Mouse (Mus musculus) lung, postnatal 14 days (tissue): ENCODE measurements around the gene Ppard.

Experiments
- DNase-seq: peaks from one replicate; pipeline ENCODE4 v3.0.0; 2021

Gene Ppard

GRCm38 (mm10) chr17:28224615-28225014, 7.9 kb upstream of the Ppard start:
- no peak for DNase-seq

DNA sequence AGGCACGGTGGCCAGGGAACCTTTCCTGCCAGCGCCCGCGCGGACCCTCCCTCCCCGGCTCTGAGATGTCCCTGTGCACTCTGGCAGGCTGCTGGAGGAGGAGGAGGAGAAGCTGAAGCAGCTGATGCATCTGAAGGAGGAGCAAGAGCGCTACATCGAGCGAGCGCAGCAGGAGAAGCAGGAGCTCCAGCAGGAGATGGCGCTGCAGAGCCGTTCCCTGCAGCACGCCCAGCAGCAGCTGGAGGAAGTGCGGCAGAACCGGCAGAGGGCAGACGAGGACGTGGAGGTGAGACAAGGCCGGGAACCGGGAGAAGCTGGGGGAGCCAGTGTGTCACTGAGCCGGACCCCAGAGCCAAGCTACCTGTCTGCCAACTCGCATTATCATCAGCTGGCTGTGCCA, 6.5 kb upstream of the Ppard start:
- peak; percentile 95 for DNase-seq

GRCm38 (mm10) chr17:28230486-28230885, 2.0 kb upstream of the Ppard start:
- DNase-seq = no peak

DNA sequence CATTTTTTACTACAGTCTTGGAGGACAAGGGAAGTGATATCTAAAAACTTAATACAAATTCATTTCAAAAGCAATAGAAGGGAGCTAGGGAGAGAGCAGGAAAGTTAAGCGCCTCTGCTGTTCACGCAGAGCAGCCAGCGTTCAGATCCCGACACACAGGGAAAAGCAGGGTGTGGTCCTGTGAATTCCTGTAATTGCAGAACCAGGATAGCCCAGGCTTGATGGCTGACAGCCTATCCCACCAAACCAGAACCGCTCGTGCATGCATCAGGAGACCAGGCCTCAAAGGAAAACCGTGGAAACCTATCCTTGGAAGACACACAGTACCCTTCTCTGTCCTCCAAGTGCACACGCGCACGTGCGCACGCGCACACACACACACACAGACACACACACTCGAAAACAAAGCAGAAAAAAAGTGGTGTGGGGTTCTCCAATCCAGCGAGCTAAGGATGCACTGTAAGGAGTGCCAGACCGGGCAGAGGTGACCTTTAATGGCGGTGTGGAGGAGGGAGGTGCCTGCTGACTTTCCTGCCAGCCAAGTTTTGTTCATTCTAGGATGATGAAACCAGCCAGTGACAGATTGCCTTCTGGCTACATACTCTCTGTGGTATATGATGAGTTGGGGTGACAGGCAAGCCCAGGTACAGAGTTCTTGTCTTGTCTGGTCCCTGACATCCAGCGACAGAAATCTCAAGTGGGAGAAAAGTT, 1.3 kb upstream of the Ppard start:
- DNase-seq = no peak

GRCm38 (mm10) chr17:28233091-28233731, 711 bp downstream of the Ppard start:
- peak; percentile 57 for DNase-seq

- no peak for DNase-seq
Measured at GRCm38 (mm10) chr17:28234641-28235040, 2.1 kb downstream of the Ppard start.

GRCm38 (mm10) chr17:28235982-28236635, 3.6 kb downstream of the Ppard start:
- no peak for DNase-seq

DNA sequence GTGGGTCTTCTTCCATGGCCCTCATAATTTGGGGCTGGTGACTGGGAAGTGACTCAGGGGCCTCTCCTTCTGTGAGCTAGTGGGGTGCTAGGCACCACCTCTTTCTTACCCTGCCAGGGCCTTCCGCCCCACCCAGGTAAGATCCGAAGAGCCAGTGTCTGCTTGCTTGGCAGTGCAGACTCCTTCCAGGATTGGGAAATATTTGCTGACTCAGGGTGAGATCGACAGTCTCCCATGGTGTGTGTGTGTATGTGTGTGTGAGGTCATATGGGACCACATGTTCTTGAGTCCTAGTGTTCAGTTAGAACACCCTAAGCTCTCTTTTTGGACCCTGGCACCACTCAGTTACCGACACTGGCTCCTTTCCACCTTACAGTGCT, 4.1 kb downstream of the Ppard start:
- no peak for DNase-seq

DNA sequence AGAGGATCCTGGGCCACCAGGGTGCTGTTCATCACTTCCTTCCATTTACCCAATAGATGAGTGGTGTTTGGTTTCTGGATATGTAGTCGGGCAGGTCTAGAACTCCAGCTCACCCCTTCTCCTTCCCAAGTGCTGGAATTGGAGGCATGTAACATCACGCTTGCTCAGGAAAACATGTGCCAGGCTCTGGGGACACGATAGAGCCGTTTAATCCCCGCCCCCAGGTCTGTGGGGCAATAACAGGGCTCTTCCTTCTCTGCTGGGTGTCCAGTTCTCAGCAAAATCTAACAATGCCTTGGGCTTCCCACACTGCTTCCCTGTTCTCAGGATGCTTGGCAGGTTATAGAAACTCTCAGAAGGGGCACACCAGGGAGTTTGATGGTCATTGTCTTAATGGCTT, 4.9 kb downstream of the Ppard start:
- no peak for DNase-seq

GRCm38 (mm10) chr17:28237874-28238273, 5.4 kb downstream of the Ppard start:
- DNase-seq = no peak

DNA sequence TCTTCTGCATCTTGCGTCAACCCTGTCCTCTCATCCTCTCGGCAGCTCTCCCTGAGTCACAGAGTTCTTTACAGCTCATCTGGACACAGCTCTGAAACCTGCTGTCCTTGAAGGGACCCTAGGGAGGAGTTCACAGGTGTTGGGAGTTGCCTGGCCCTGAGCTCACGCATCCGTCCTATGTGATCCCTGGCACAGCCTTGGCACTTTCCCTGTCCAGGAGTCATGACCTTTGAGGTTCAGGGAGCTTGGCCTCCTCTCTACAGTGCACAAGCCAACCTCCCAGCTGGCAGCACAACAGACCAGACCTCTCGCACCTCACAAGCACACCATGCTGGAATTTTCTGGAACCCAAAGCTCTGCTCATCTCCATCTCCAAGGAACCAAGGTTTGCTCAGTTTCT, 8.3 kb downstream of the Ppard start:
- DNase-seq = no peak

DNA sequence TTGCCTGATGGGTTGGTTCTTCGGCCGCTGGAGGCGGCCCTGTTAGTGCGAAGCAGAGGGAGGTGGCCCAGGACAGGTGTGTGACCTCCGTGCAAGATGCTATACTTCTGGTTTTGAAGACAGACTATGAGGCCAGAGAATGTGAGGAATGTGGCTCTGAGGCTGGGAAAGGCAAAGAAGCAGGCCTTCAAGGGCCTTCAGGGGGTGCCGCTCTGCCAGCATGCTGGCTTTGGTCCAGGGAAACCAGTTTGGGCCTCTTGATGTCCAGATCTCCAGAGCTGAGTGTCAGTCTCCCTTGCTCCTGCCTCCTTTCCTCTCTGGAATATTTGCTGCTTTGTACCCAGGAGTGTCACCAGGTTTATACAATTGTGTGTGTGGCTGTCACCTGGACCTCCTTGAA, 9.8 kb downstream of the Ppard start:
- peak; percentile 57 for DNase-seq

- DNase-seq = no peak
Measured at GRCm38 (mm10) chr17:28244214-28244613, 11.7 kb downstream of the Ppard start.

- DNase-seq = no peak
Measured at GRCm38 (mm10) chr17:28244714-28245113, 12.2 kb downstream of the Ppard start.

DNA sequence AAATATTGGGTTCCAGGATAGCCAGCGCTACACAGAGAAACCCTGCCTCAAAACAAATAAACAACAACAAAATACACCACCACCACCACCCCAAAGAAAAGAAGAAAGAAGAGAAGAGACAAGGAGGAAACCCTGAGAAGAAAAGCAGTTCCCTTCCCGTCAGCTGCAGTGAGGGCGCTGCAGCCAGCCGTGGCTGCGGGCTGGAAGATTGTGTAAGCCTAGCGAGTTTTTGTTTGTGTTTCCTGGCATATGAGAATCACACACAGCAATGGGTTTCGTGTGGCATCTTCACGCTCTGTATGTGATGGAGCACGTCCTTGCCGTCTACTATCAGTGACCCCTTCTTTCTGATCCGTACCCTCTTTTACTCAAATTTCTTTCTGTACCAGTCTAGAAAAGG, 14.1 kb downstream of the Ppard start:
- no peak for DNase-seq

DNA sequence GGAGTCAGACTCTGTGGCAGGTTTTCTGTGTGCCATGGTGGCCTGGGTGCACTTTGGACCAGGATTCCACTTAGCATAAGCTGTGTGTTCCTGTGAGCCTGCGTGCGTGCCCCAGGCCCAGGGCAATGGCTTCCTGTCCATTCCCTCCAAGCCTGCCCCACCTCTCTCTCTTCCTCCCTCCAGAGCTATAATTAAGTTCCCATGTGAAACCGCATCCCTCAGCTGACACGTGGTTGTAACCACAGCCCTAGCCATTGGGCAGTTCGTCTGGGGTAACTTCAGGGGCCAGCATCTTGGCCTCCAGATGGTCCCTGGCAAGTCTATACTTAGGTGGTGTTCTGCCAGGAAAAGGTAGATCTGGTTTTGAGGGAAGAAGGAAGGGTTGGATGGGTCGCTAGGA, 15.1 kb downstream of the Ppard start:
- DNase-seq = no peak

GRCm38 (mm10) chr17:28249062-28249461, 16.6 kb downstream of the Ppard start:
- DNase-seq = no peak

DNA sequence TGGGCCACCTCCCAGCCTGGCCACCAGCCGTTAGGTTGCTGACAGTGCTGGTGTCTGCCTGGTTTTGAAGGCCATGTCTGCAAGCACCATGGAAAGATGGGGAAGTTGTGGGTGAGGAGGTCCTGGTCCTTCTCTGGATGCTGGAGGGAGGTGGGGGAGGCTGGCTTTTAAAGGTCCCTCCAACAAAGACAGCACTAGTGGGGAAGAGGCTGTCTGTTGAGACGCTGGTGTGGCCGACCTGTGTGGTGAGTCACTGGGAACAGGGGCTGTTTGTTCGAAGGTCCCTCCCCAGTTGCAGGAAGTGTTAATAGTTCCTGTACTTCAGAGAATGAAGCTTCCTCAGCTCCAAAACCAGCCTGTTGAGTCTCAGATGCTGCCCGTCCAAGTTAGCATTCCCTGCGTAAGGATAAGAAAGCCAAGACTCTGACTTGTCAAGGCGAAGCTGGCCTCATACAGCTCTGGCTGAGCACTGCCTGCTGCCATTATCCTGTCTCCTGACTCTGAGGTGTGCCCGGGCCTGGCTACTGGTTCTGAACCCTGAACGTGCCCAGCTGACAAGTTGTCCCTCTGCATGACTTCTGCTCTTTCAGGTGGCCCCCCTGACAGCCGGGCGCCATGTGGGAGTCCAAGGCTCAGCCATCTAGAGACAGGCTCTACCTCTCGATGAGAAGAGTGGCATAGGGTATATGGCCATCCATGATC, 19.2 kb downstream of the Ppard start:
- no peak for DNase-seq

- no peak for DNase-seq
Measured at GRCm38 (mm10) chr17:28252281-28252648, 19.8 kb downstream of the Ppard start.

GRCm38 (mm10) chr17:28253216-28253615, 20.7 kb downstream of the Ppard start:
- no peak for DNase-seq

- DNase-seq = no peak
Measured at GRCm38 (mm10) chr17:28254804-28255203, 22.3 kb downstream of the Ppard start.

DNA sequence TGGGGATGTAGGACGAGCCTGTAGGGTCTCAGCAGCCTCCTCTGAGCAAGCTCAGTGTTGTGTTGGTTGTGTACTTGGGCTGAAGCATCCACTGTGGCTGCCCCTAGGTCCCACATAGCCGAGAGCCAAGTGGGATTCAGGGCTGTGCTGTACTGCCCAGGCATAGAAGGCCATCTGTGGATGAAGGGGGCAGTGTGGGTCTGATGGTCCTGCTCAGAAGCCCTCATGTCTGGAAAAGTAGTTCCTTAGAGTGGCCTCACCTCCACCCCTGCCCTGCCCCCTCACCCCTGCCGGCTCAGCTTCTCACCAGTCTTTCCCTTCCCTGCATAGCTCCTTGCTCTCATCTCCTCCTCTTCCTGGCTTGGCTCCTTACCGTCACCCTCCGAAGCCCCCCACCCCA, 23.2 kb downstream of the Ppard start:
- no peak for DNase-seq

GRCm38 (mm10) chr17:28256651-28257328, 24.3 kb downstream of the Ppard start:
- peak; percentile 65 for DNase-seq
